Comparison of ENCODE assay signal across 8 mouse cellular contexts in genomic region chr9:21014691-21015570, GRCm38 (mm10). TPM values are rescaled to one million over a fixed set of nuclear protein-coding genes. Genes with fewer than 3 reads are reported as not detected.
A peak's percentile ranks its signal among the peaks of the same experiment; 100 is the strongest.
DNase-seq lines count a peak whose midpoint lies in the region; TF ChIP-seq lines count a peak whose summit lies in the region.

No protein-coding gene starts in this region.

- TF ChIP-seq POLR2A in embryonic fibroblast, embryonic 13.5 days (IDR thresholded peaks at IDR 0.05; ENCODE audit: low read depth, low read length): peak; percentile 44; the same call in 1 of the 2 replicates

- intact Hi-C loops in heart, postnatal 25 days (cut with DNase I): no loop called here

- no peak for TF ChIP-seq CTCF in embryonic fibroblast, embryonic 13.5 days (IDR thresholded peaks at IDR 0.05; ENCODE audit: borderline replicate concordance, insufficient read depth, low read length)

- peak; percentile 46 for DNase-seq in ovary, postnatal 36 days (ENCODE audit: low spot score)
- DNase-seq in ovary, adult 18-20 months (ENCODE audit: low spot score): no peak
- peak; percentile 69 for DNase-seq in heart, postnatal 25 days (ENCODE audit: low spot score)
- peak; percentile 71 to 79 for DNase-seq in kidney, postnatal 36 days
- peak; percentile 86 for DNase-seq in lung, postnatal 36 days
- DNase-seq in spleen, postnatal 10 days (ENCODE audit: low spot score in 2 of 2): peak; percentile 58 to 82
- no peak for DNase-seq in retina, embryonic 14.5 days (ENCODE audit: low spot score)

- H3K27ac ChIP-seq in embryonic fibroblast, embryonic 13.5 days (ENCODE audit: insufficient read depth, low read length): no peak overlapping the region

- no peaks in the 10 kb centered on the region for H3K4me1 ChIP-seq in embryonic fibroblast, embryonic 13.5 days (ENCODE audit: control insufficient read depth, insufficient read depth, low read length)

- peak overlapping the region; percentile 7; the same call in 1 of the 2 replicates for H3K4me3 ChIP-seq in embryonic fibroblast, embryonic 13.5 days (ENCODE audit: insufficient read depth, low read length)

RNA-seq across cellular contexts. Expression of gene Icam1, which starts 0.9 kb away (rescaled TPM):
- polyA plus RNA-seq in embryonic fibroblast, embryonic 13.5 days (2011; ENCODE audit: insufficient read length, low read depth, missing spikeins): 15.4 and 18.9 TPM in 2 replicates
- total RNA-seq in heart, postnatal 25 days (2021): 1 to 10 TPM; 7.7 to 9.6 TPM

RNA-seq across cellular contexts. Expression of gene Mrpl4, which starts 12.4 kb away (rescaled TPM):
- 43.7 and 43.9 TPM in 2 replicates for polyA plus RNA-seq in embryonic fibroblast, embryonic 13.5 days (2011; ENCODE audit: insufficient read length, low read depth, missing spikeins)
- total RNA-seq in heart, postnatal 25 days (2021): 100 to 1,000 TPM; 143 to 144 TPM

RNA-seq across cellular contexts. Expression of gene Icam4, which starts 14.2 kb away (rescaled TPM):
- polyA plus RNA-seq in embryonic fibroblast, embryonic 13.5 days (2011; ENCODE audit: insufficient read length, low read depth, missing spikeins): not detected in 2 replicates
- total RNA-seq in heart, postnatal 25 days (2021): under 1 TPM; 0.26 to 0.64 TPM

RNA-seq across cellular contexts. Expression of gene Icam5, which starts 16.9 kb away (rescaled TPM):
- polyA plus RNA-seq in embryonic fibroblast, embryonic 13.5 days (2011; ENCODE audit: insufficient read length, low read depth, missing spikeins): 0.82 and 1.0 TPM in 2 replicates
- not detected for total RNA-seq in heart, postnatal 25 days (2021)

RNA-seq across cellular contexts. Expression of gene S1pr2, which starts 38.4 kb away (rescaled TPM):
- 34.0 and 36.2 TPM in 2 replicates for polyA plus RNA-seq in embryonic fibroblast, embryonic 13.5 days (2011; ENCODE audit: insufficient read length, low read depth, missing spikeins)
- total RNA-seq in heart, postnatal 25 days (2021): 1 to 10 TPM; 4.2 to 6.7 TPM

Comparison
In these comparisons a context has a peak if more than half of its experiments do, and no peak if none do; other contexts are left out.
1. DNase-seq: peak in ovary, postnatal 36 days (single experiment), heart, postnatal 25 days (single experiment), kidney, postnatal 36 days (2 of 2), lung, postnatal 36 days (single experiment) and spleen, postnatal 10 days (2 of 2); none in ovary, adult 18-20 months (single experiment) and retina, embryonic 14.5 days (single experiment).